Mouse (Mus musculus) hindbrain, embryonic 10.5 days (tissue): Measurements from ENCODE around the gene Arvcf. TPM values are rescaled to one million over a fixed set of nuclear protein-coding genes. Genes with fewer than 3 reads are reported as not detected.

Source experiments
- DNase-seq: peaks from one replicate; pipeline ENCODE4 v3.0.0-alpha.2; 2017; ENCODE audit warnings: low spot score
- H3K27ac ChIP-seq: fragments of 300-500 bp; sonication (generic); 2 replicates; pipeline ENCODE4 v1.5.1; 2016; ENCODE audit warnings: mild to moderate bottlenecking, moderate library complexity
- H3K27me3 ChIP-seq: fragments of 300-500 bp; sonication (generic); 2 replicates; pipeline ENCODE4 v1.6.1; 2016; ENCODE audit warnings: mild to moderate bottlenecking; ENCODE audit not compliant: poor library complexity, insufficient read depth, severe bottlenecking
- H3K36me3 ChIP-seq: fragments of 300-500 bp; sonication (generic); 2 replicates; pipeline ENCODE4 v1.6.1; 2016; ENCODE audit warnings: mild to moderate bottlenecking, moderate library complexity
- H3K4me1 ChIP-seq: fragments of 300-500 bp; sonication (generic); replicated peaks from 2 replicates; pipeline ENCODE4 v1.6.1; 2016; ENCODE audit warnings: mild to moderate bottlenecking
- H3K4me3 ChIP-seq: fragments of 300-500 bp; sonication (generic); 2 replicates; pipeline ENCODE4 v1.5.1; 2016; ENCODE audit warnings: mild to moderate bottlenecking, moderate library complexity
- H3K9me3 ChIP-seq: fragments of 300-500 bp; sonication (generic); 2 replicates; pipeline ENCODE4 v1.6.1; 2016; ENCODE audit warnings: mild to moderate bottlenecking, moderate library complexity
- WGBS: fragments of 180-500 bp; shearing (Covaris S2); methylation state at CpG from one replicate; pipeline ENCODE4 v1.1.7; 2016; 5-methylcytosine and 5-hydroxymethylcytosine counted together
- polyA plus RNA-seq: library from polyadenylated mRNA; unstranded; fragments of >200 nt; fragmentation: Nextera tagmentation; extraction: Ambion mirVana; gene quantifications from 2 replicates; pipeline ENCODE4 v1.2.1, GENCODE M21; 2016

Arvcf gene
- polyA plus RNA-seq, 1 experiment from 2014 or later = 115 TPM

- peak overlapping the region; percentile 86 for H3K4me3 ChIP-seq
- H3K36me3 ChIP-seq = peaks cover 32% of the 10 kb centered on the region
- no peaks in the 10 kb centered on the region for H3K27me3 ChIP-seq
- 80% methylated on average over 3 of the region's 3 CpGs for WGBS
- H3K27ac ChIP-seq = peak overlapping the region; percentile 99
- no peaks in the 10 kb centered on the region for H3K9me3 ChIP-seq
- no peak for DNase-seq
- peaks cover 95% of the 10 kb centered on the region for H3K4me1 ChIP-seq
These were observed 46.1 kb downstream of the Arvcf start for GRCm38 (mm10) chr16:18394056-18394455.

DNA sequence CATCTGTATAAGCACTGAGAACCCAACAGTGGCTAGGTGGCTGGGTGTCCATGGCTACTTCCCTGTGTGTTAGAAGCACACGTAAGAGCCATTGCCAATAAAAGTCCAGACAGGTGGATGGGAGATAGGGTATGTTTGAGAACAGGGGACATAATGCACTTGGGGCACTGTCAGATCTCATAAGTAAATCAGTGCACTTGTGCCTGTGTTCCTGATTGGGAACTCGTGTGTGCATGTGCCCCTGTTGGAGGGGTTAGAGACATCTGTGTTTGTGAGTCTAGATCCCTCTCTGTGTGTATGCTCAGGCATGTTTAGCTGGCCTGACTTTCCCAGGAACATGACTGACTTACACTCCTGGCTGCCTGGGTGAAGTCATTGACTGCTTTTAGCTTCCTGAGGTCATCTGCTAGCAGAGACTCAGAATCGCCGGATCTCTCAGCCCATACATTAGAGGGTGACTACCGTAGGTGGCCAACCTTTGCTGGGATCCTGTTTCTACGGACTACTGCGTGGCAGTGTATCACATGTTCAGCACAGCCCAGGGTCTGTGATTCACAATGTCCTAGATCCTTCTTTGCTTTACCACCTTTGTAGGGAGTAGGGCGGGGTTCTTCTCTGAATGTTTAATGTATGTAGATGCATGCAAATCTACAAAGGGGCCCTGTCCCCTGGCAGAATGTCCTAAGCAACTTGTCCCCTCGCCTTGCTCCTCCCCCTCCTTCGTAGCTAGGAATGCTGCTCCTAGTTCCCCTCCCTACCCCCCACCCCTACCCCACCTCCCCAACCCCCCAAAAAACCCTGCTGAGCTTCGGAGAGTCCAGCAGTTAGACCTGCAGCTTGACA is 47.0 kb downstream of the Arvcf start:
- peak; percentile 50 for DNase-seq
- 19% methylated on average over 11 of the region's 11 CpGs for WGBS

GRCm38 (mm10) chr16:18395620-18396036 is 47.6 kb downstream of the Arvcf start:
- Histone ChIP-seq H3K36me3 (peaks cover 48% of the 10 kb centered on the region), H3K27ac (peak overlapping the region; percentile 99), H3K4me1 (peaks cover 95% of the 10 kb centered on the region), H3K27me3 (no peaks in the 10 kb centered on the region), H3K4me3 (peak overlapping the region; percentile 36), H3K9me3 (no peaks in the 10 kb centered on the region)
- 32% methylated on average over 6 of the region's 7 CpGs for WGBS
- DNase-seq = no peak

More for the DNA sequence above, 47.0 kb downstream of the Arvcf start:
- Histone ChIP-seq H3K4me3 (peak overlapping the region; percentile 36), H3K27me3 (no peaks in the 10 kb centered on the region), H3K27ac (peak overlapping the region; percentile 99), H3K9me3 (no peaks in the 10 kb centered on the region), H3K4me1 (peaks cover 95% of the 10 kb centered on the region), H3K36me3 (peaks cover 42% of the 10 kb centered on the region)

- 76% methylated on average over 2 of the region's 2 CpGs for WGBS
- Histone ChIP-seq H3K27ac (peak overlapping the region; percentile 99), H3K4me3 (peak overlapping the region; percentile 36; the same call in 1 of the 2 replicates), H3K27me3 (no peaks in the 10 kb centered on the region), H3K9me3 (no peaks in the 10 kb centered on the region), H3K36me3 (peaks cover 54% of the 10 kb centered on the region), H3K4me1 (peaks cover 97% of the 10 kb centered on the region)
- no peak for DNase-seq
These were observed 48.2 kb downstream of the Arvcf start for GRCm38 (mm10) chr16:18396201-18396600.

DNA sequence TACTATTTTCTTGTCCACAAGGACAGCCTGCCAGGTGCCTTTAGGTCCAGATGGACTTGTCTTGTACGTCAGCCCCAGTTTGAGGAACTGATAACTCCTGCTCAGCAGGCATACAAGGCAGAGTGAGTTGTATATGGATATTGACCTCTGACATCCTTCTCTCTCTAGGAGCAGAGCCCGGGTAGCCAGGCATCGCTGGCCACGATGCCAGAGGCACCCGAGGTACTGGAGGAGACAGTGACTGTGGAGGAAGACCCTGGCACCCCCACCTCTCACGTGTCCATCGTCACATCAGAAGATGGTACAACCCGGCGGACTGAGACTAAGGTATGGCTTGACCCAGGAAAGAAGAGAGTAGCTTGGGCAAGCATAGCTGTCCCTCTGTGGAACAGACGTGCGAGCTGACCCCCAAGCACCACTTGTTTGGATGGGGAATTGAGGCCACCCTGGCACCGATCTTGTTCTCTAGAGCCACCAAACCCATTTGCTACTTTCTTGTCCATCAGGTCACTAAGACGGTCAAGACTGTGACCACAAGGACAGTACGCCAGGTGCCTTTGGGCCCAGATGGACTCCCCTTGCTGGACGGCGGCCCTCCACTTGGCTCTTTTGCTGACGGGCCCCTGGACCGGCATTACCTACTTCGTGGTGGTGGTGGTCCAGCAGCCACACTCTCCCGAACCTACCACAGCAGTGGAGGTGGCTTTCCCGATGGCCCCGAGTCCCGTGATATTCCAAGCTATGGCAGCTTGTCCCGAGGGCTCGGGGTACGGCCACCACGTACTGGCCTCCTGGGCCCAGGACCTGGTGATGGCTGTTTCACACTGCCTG is 49.0 kb downstream of the Arvcf start:
- Histone ChIP-seq H3K27me3 (no peaks in the 10 kb centered on the region), H3K4me1 (peaks cover 97% of the 10 kb centered on the region), H3K27ac (peak overlapping the region; percentile 99; the same call in 1 of the 2 replicates), H3K9me3 (no peaks in the 10 kb centered on the region), H3K36me3 (peaks cover 62% of the 10 kb centered on the region), H3K4me3 (no peak overlapping the region)
- whole genome bisulfite sequencing = 96% methylated on average over 27 of the region's 27 CpGs
- no peak for DNase-seq

DNA sequence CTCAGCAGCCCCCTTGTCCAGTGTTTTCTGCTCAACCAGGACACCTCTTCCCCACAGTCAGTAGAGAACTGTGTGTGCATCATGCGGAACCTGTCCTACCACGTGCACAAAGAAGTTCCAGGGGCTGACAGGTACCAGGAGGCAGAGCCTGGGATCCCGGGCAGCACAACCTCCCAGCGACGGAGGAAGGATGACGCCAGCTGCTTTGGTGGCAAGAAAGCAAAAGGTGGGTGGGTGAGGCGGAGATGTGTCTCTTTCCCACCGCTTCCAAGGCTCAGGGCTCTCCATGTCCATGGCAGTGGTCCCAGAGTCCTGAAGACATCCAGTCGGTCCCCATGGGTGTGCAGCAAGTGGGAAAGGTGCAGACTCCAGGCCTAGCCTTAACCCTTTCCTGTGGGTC is 52.0 kb downstream of the Arvcf start:
- no peaks in the 10 kb centered on the region for H3K9me3 ChIP-seq
- no peak for DNase-seq
- H3K36me3 ChIP-seq = peaks cover 92% of the 10 kb centered on the region
- peaks cover 80% of the 10 kb centered on the region for H3K4me1 ChIP-seq
- no peaks in the 10 kb centered on the region for H3K27me3 ChIP-seq
- peak overlapping the region; percentile 89 for H3K27ac ChIP-seq
- 59% methylated on average over 9 of the region's 9 CpGs for WGBS
- peak overlapping the region; percentile 31; the same call in 1 of the 2 replicates for H3K4me3 ChIP-seq

- H3K9me3 ChIP-seq = no peaks in the 10 kb centered on the region
- peak overlapping the region; percentile 31 for H3K4me3 ChIP-seq
- H3K27me3 ChIP-seq = no peaks in the 10 kb centered on the region
- peaks cover 98% of the 10 kb centered on the region for H3K36me3 ChIP-seq
- peaks cover 80% of the 10 kb centered on the region for H3K4me1 ChIP-seq
- peak overlapping the region; percentile 89 for H3K27ac ChIP-seq
- peak; percentile 93 for DNase-seq
- WGBS = 30% methylated on average over 7 of the region's 7 CpGs
These were observed 52.7 kb downstream of the Arvcf start for GRCm38 (mm10) chr16:18400472-18401216.

DNA sequence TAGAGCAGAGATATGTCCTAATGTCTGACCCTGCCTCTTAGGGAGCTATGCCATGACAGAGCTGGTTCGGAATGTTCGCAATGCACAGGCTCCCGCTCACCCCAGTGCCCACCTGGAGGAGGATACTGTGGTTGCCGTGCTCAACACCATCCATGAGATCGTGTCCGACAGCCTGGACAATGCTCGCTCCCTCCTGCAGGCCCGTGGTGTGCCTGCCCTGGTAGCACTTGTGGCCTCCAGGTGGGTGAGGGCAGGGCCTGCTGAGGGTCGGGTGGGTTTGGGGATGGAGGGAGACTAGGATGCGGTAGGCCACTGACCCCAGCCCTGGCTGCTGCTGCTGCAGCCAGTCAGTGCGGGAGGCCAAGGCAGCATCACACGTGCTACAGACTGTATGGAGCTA is 55.3 kb downstream of the Arvcf start:
- Histone ChIP-seq H3K9me3 (no peaks in the 10 kb centered on the region), H3K36me3 (peaks cover 95% of the 10 kb centered on the region), H3K27me3 (no peaks in the 10 kb centered on the region), H3K4me1 (peaks cover 70% of the 10 kb centered on the region), H3K4me3 (no peak overlapping the region), H3K27ac (0 out of 2 replicates have a peak overlapping the region, but pooled peaks have one; percentile 54)
- DNase-seq = no peak
- WGBS = 92% methylated on average over 12 of the region's 12 CpGs

- Histone ChIP-seq H3K4me3 (no peak overlapping the region), H3K27ac (peak overlapping the region; percentile 36; the same call in 1 of the 2 replicates), H3K36me3 (peaks cover 95% of the 10 kb centered on the region), H3K27me3 (no peaks in the 10 kb centered on the region), H3K4me1 (peaks cover 66% of the 10 kb centered on the region), H3K9me3 (no peaks in the 10 kb centered on the region)
- DNase-seq = no peak
- 91% methylated on average over 13 of the region's 13 CpGs for WGBS
These were observed 57.3 kb downstream of the Arvcf start for GRCm38 (mm10) chr16:18405091-18405854.

GRCm38 (mm10) chr16:18405876-18406275 is 57.9 kb downstream of the Arvcf start:
- H3K27ac ChIP-seq = peak overlapping the region; percentile 36; the same call in 1 of the 2 replicates
- no peak for DNase-seq

GRCm38 (mm10) chr16:18406293-18406692 is 58.3 kb downstream of the Arvcf start:
- 9% methylated on average over 2 of the region's 2 CpGs for WGBS
- Histone ChIP-seq H3K9me3 (no peaks in the 10 kb centered on the region), H3K4me3 (no peak overlapping the region), H3K4me1 (peaks cover 66% of the 10 kb centered on the region), H3K36me3 (peaks cover 95% of the 10 kb centered on the region), H3K27me3 (no peaks in the 10 kb centered on the region), H3K27ac (peak overlapping the region; percentile 45; the same call in 1 of the 2 replicates)
- DNase-seq = peak; percentile 57

More at GRCm38 (mm10) chr16:18405876-18406275, 57.9 kb downstream of the Arvcf start:
- no peaks in the 10 kb centered on the region for H3K9me3 ChIP-seq
- peaks cover 95% of the 10 kb centered on the region for H3K36me3 ChIP-seq
- WGBS = 72% methylated on average over 2 of the region's 2 CpGs
- no peak overlapping the region for H3K4me3 ChIP-seq
- no peaks in the 10 kb centered on the region for H3K27me3 ChIP-seq
- H3K4me1 ChIP-seq = peaks cover 66% of the 10 kb centered on the region
